Mouse (Mus musculus) right cerebral cortex, postnatal 10 days (tissue): Measurements from ENCODE around the gene Ttc7b.

ENCODE experiments used
- DNase-seq, 2 experiments: peaks; one replicate each; pipeline ENCODE4 v3.0.0; 2021; ENCODE audit warnings: low spot score in 2 of 2

Gene Ttc7b

DNA sequence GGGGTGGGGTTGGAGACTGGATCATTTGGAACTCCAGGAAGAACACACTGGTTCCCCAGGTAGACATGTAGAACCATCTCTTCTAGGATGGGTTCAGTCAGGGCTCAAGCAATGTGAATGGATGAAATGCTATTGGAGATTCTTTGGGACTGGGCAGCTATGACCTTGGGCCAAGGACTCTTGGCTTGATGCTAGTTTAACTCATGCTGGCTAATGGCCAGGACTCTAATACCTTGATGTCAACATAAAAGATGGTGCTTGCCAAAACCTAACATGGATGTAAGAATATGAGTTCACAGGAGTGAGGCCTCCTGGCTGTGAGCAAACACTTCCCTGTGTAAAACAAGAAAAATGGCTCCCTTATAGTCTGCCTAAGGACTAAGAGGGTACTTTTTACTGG lies 138.1 kb downstream of the Ttc7b start:
- DNase-seq: no peak

DNA sequence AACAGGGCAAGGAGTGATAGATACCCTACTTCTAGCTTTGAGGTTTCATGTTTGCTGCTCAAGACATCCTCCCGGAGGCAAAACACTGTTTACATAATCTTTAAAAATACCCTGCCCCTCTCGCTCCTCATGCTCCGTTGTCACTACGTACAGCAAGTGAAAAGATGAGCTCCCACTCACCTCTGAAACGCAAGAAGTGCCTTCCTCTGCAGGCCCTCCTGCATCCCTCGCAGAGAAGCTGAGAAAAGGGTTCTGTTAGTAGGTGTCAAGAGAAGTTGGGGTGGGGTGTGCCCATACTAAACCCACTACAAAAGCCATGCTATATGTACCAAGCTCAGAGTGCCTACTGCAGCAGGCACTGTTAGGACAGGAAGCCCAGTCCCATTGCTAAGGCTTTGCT lies 138.7 kb downstream of the Ttc7b start:
- no peak for DNase-seq

GRCm38 (mm10) chr12:100380697-100381291 lies 139.8 kb downstream of the Ttc7b start:
- no peak for DNase-seq

DNA sequence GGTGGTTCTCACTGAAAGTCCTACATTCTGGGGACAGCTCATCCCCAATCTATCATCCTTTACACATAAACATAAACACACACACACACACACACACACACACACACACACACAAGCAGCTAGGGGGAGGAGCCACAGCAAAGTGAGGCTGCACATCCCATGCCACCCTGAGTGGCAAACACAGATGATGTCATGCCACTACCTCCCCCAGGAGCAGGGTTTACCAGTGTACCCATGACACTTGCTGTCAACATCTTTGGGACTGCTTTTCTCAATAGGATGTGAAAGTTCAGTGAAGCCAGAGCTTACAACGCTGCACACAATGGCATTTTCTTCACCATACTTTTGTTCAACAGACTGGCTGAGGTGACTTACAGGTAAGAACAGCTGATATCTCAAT lies 140.8 kb downstream of the Ttc7b start:
- no peak for DNase-seq

DNA sequence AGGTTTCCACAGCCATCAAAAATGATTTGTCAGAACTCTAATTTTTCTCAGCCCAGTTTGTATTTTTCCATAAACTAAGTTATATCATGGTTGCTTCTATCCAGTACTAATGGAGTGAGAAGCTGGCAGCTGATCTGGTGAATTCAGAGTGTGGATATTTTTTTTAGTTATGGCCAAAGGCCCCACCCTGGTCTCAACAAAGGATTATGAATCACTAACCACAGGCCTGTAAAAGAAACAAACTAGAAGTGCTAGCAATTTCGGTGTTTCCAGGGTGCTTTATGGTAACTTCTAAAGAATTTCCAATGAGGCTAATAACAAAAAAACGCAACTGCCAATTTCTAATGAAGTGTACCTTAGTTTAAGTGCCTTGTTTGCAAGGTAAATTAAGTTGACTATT lies 142.4 kb downstream of the Ttc7b start:
- DNase-seq: no peak

DNA sequence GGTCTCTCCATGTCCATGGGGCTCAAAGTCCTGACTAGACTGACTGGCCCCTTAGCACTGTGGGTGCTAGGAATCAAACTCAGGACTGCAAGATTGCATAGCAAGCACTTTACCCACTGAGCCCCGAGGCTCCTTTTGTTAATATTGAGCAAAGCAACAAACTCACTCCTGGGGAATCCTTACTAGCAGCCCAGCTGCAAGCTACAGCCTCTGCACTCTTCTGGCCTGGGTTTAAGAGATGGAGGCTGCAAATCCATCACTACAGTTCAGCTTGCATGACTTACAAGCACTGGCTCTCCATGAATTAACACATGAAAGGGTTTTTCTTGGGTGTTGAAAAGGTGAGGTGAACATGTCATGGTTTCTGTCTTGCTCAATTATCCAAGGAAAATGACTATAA lies 142.8 kb downstream of the Ttc7b start:
- no peak for DNase-seq

GRCm38 (mm10) chr12:100375801-100376200 lies 144.8 kb downstream of the Ttc7b start:
- no peak for DNase-seq

DNA sequence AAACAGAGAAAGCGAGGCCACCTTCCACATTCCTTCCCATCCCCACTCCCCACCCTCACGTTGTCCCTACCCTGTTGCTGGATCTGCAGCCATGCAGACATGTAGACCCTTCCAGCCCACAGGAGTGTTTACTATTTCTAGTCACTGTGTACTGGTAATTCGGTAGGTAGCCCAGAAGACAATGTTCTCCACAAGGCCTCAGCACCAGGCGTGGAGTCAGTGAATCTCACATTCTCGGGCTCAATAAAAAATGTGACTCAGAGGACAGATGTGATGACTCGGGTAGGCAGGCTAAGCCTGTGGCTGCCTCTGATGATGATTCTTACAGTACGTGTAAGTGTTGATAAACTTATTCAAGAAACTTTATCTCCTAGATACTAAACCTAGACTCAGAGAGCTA lies 147.8 kb downstream of the Ttc7b start:
- no peak for DNase-seq

- no peak for DNase-seq
Observed at GRCm38 (mm10) chr12:100372015-100372414, 148.6 kb downstream of the Ttc7b start.

DNA sequence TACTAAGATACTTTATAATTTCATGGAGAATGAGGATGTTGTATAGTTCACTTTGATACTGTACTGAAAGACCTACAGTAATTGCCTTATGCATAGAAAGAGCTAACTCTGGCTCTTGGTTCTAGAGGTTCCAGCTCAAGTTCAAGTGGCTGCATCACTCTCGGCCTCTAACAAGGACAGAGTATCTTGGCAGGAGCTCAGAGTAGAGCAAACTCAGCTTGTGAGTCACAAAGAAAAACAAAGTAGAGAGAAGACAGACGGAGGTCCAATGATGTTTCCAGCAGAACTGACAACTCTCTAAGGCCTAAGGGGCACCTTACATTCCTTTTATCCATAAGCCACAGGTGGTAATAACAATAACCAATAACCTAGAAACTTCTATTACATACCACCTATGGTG lies 150.8 kb downstream of the Ttc7b start:
- no peak for DNase-seq

DNA sequence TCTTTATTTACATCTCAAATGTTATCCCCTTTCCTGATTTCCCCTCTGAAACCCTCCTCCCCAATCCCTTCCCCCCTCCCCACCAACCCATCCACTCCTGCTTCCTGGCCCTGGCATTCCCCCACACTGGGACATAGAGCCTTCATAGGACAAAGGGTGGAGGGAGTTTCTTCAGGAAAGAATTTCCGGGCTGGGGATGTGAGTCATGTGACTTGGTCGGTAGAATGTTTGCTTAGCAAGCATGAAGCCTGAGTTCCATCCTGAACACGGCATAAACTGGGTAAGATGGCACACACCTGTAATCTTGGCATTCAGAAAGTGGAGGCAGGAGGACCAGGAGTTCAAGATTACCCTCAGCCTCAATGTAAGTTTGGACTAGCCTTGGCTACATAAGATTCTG lies 151.4 kb downstream of the Ttc7b start:
- no peak for DNase-seq

GRCm38 (mm10) chr12:100361330-100361729 lies 159.3 kb downstream of the Ttc7b start:
- DNase-seq: peak; percentile 88 to 90

- DNase-seq: no peak
Observed at GRCm38 (mm10) chr12:100358040-100358620, 162.5 kb downstream of the Ttc7b start.

DNA sequence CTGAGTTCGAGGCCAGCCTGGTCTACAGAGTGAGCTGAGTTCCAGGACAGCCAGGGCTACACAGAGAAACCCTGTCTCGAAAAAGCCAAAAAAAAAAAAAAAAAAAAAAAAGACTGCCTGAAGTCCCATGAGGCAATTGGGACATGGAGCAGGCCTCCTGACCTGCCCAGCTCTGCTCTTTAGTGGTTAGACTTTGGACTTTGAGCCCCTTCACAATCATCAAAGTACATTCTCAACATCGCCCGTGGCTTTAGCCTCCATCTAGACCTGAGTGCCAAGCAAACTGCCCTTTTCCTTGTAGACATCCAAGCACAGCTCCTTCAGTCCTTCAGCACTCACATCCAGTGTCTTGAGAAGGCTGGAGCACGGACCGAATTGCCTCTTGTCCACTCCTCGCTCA lies 164.2 kb downstream of the Ttc7b start:
- DNase-seq: no peak

DNA sequence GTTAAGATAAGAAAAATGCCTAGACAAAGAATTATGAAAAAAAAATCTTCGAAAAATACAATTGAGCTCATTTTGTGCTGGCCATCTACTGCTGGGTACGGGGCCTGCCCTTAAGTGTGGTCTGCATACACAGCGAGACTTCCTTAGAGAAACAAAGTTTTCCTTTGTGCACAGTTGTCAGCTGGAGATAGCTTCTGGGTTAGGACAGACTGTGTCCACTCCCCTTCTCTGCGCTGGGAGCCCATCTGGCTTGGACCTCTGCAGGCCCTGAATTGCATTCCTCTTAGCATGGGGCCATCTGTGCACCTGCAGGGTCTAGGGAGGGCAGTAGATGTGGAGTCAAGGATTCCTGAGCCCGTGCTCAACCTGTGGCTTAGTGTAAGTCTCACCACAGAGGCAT lies 165.1 kb downstream of the Ttc7b start:
- no peak for DNase-seq

- DNase-seq: no peak
Observed at GRCm38 (mm10) chr12:100353954-100354353, 166.7 kb downstream of the Ttc7b start.

- peak; percentile 59 to 61 for DNase-seq
Observed at GRCm38 (mm10) chr12:100353075-100353782, 167.4 kb downstream of the Ttc7b start.

DNA sequence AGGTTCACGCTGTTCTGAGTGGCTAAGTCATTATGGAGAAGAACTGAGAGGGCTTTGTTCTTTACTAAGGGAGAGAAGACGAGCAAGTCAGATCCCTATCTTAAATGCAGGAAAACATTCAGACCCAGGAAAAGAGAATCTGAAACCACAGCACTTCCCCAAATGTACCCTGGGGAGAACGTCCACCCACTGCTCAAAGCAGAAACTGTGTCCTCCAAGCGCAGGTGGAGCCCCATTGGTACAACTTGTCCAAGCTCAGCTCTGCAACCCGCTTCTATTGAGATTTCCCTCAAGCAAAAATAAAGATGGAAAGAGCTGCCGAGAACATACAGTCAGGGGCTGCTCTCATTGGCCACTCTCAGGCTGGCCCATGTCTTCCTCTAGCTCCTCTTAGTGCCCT lies 168.5 kb downstream of the Ttc7b start:
- DNase-seq: no peak

- DNase-seq: no peak
Observed at GRCm38 (mm10) chr12:100343554-100343953, 177.1 kb downstream of the Ttc7b start.

- no peak for DNase-seq
Observed at GRCm38 (mm10) chr12:100341614-100342013, 179.0 kb downstream of the Ttc7b start.

GRCm38 (mm10) chr12:100340901-100341460 lies 179.6 kb downstream of the Ttc7b start:
- no peak for DNase-seq

DNA sequence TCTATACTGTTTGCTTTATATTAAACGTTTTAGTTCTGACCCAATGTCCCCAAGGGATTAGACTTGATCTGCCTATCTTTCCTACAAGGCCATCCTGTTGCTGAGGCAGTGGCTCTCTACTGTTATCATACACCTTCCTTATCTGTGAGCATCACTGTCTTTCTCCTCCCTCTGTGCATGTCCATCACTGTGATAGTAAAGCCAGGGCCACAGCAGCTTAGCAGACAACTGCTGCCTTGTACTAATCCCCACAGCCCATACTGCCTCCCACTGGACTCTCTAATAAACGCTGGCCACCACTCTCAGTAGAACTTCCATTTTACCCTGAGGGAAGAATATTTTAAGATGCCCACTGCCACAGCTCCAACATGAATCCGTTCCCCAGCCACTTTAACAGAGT lies 182.6 kb downstream of the Ttc7b start:
- no peak for DNase-seq
